Mouse (Mus musculus) E14TG2a.4 (cell line): Measurements from ENCODE around the gene Fam208a.

Experiments used
- CTCF ChIP-seq: conservative IDR thresholded peaks from 2 replicates; pipeline ENCODE4 v1.5.1; 2014; ENCODE audit warnings: low read length
- POU5F1 ChIP-seq: IDR thresholded peaks from 2 replicates; pipeline ENCODE4 v1.6.1; 2014; ENCODE audit warnings: low read length, borderline replicate concordance

DNA sequence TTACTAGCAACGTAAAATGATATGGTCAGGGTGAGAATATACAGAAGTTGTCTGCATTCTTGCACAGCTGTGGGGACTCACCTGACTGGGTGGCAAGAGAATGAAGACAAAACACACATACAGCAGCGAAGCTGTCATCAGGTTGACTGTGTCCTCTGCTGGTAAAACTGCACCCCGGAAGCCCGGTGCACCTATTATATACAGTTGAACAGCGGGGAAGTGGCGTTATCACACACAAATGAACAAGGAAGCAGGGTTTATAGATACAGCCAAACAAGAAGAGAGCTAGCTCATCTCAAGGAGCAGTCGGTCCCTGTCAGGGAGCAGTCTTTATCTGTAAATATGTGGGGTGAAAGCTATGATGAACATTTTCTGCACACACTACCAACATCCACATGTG is 17.1 kb upstream of the Fam208a start:
- TF ChIP-seq POU5F1 (no peak), CTCF (no peak)
